Mouse (Mus musculus): ENCODE data around the gene Prc1. TPM values are rescaled to one million over a fixed set of nuclear protein-coding genes. Genes with fewer than 3 reads are reported as not detected.

Gene Prc1
- total RNA-seq, 1 experiment, result 91.0 TPM

DNA sequence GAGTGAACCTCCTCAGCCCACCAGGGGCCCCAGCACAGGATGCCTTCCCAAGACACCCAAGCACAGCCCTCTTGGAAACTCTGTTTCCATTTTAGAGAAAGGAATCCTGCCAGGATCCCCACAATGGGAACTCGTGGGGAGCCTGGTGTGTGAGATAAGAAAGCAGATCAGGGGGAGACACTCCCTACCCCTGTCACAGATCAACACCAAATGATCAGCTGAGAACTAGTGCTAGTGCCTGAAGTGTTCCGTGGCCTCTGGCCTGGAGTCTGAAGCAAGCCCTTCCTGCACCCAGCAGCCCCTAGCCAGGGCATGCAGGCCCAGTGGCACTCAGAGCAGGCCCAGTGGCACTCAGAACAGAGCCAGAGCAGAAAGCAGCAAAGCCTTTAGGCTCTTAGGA, 56.6 kb downstream of the Prc1 start:
- DNase-seq (ENCODE audit: low read depth, low spot score), result no peak
- in situ Hi-C loops (cut with MboI; ENCODE audit: low sequenced_read_pairs in 2 of 2, unreplicated experiment in 2 of 2), result no loop called here
- Histone ChIP-seq H3K4me1 (ENCODE audit: control insufficient read depth in 2 of 2, insufficient read depth in 2 of 2, low read length in 2 of 2, poor library complexity in 1 of 2) (peaks cover 0 to 14% of the 10 kb centered on the region in 2 experiments; a peak in 1 of 4 replicates), H3K9me3 (ENCODE audit: control insufficient read depth, insufficient read depth, low read depth, low read length) (no peaks in the 10 kb centered on the region), H3K27ac (ENCODE audit: insufficient read depth, low read depth, low read length, poor library complexity, severe bottlenecking) (no peak overlapping the region), H3K4me3 (ENCODE audit: insufficient read depth in 1 of 2, low read depth in 1 of 2, low read length in 2 of 2, poor library complexity in 1 of 2, severe bottlenecking in 1 of 2) (no peak overlapping the region), H3K9ac (ENCODE audit: insufficient read depth, low read depth, low read length, poor library complexity, severe bottlenecking) (no peak overlapping the region), H3K36me3 (ENCODE audit: control insufficient read depth, insufficient read depth, low read length, poor library complexity, severe bottlenecking) (peaks cover 6% of the 10 kb centered on the region; the same call in 1 of the 2 replicates)
- TF ChIP-seq ZNF384 (IDR thresholded peaks at IDR 0.05; ENCODE audit: low read depth, low read length) (no peak), CHD2 (IDR thresholded peaks at IDR 0.05; ENCODE audit: low read depth, low read length) (no peak), HCFC1 (IDR thresholded peaks at IDR 0.05; ENCODE audit: borderline replicate concordance, insufficient read depth, low read length) (no peak), ZC3H11A (IDR thresholded peaks at IDR 0.05; ENCODE audit: borderline replicate concordance, low read depth, low read length) (no peak), MAFK (IDR thresholded peaks at IDR 0.05; ENCODE audit: insufficient read depth, low read depth, low read length) (no peak)

DNA sequence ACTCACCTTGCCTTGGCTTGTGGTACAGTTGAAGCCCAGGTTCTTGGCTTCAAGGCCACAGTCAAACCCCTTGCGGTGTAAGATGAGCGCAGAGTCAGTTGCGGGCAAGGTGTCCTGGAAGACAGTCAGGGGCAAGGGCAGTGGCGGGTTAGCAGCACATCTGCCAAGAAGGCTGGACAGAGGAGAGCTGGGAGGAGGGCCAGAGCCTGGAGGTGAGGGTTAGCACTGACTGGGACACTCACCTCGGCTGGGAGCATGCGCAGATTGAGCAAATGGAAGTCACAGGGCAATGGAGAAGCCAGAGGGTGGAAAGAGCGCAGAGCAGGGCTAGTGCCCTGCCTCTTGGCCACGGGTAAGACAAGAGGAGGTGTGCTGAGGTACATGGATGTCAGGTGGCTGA, 58.7 kb downstream of the Prc1 start:
- peaks cover 0 to 11% of the 10 kb centered on the region in 2 experiments; a peak in 1 of 4 replicates for H3K4me1 ChIP-seq (ENCODE audit: control insufficient read depth in 2 of 2, insufficient read depth in 2 of 2, low read length in 2 of 2, poor library complexity in 1 of 2)
- H3K27ac ChIP-seq (ENCODE audit: insufficient read depth, low read depth, low read length, poor library complexity, severe bottlenecking), result no peak overlapping the region
- in situ Hi-C loops (cut with MboI; ENCODE audit: low sequenced_read_pairs in 2 of 2, unreplicated experiment in 2 of 2), result no loop called here
- no peak for TF ChIP-seq MAFK (IDR thresholded peaks at IDR 0.05; ENCODE audit: insufficient read depth, low read depth, low read length)
- no peak for TF ChIP-seq ZNF384 (IDR thresholded peaks at IDR 0.05; ENCODE audit: low read depth, low read length)
- TF ChIP-seq CHD2 (IDR thresholded peaks at IDR 0.05; ENCODE audit: low read depth, low read length), result no peak
- no peak for TF ChIP-seq ZC3H11A (IDR thresholded peaks at IDR 0.05; ENCODE audit: borderline replicate concordance, low read depth, low read length)
- no peak for TF ChIP-seq HCFC1 (IDR thresholded peaks at IDR 0.05; ENCODE audit: borderline replicate concordance, insufficient read depth, low read length)
- no peak overlapping the region for H3K4me3 ChIP-seq (ENCODE audit: insufficient read depth in 1 of 2, low read depth in 1 of 2, low read length in 2 of 2, poor library complexity in 1 of 2, severe bottlenecking in 1 of 2)
- no peak for DNase-seq (ENCODE audit: low read depth, low spot score)
- H3K9me3 ChIP-seq (ENCODE audit: control insufficient read depth, insufficient read depth, low read depth, low read length), result no peaks in the 10 kb centered on the region
- H3K9ac ChIP-seq (ENCODE audit: insufficient read depth, low read depth, low read length, poor library complexity, severe bottlenecking), result no peak overlapping the region
- H3K36me3 ChIP-seq (ENCODE audit: control insufficient read depth, insufficient read depth, low read length, poor library complexity, severe bottlenecking), result peaks cover 6% of the 10 kb centered on the region; the same call in 1 of the 2 replicates

- no peak for DNase-seq (ENCODE audit: low read depth, low spot score)
- Histone ChIP-seq H3K4me1 (ENCODE audit: control insufficient read depth in 2 of 2, insufficient read depth in 2 of 2, low read length in 2 of 2, poor library complexity in 1 of 2) (peaks cover 1 to 13% of the 10 kb centered on the region in 2 experiments; a peak in 1 of 4 replicates), H3K36me3 (ENCODE audit: control insufficient read depth, insufficient read depth, low read length, poor library complexity, severe bottlenecking) (peaks cover 8% of the 10 kb centered on the region; the same call in 1 of the 2 replicates), H3K4me3 (ENCODE audit: insufficient read depth in 1 of 2, low read depth in 1 of 2, low read length in 2 of 2, poor library complexity in 1 of 2, severe bottlenecking in 1 of 2) (no peak overlapping the region), H3K9ac (ENCODE audit: insufficient read depth, low read depth, low read length, poor library complexity, severe bottlenecking) (no peak overlapping the region), H3K27ac (ENCODE audit: insufficient read depth, low read depth, low read length, poor library complexity, severe bottlenecking) (no peak overlapping the region), H3K9me3 (ENCODE audit: control insufficient read depth, insufficient read depth, low read depth, low read length) (no peaks in the 10 kb centered on the region)
- no peak for TF ChIP-seq HCFC1 (IDR thresholded peaks at IDR 0.05; ENCODE audit: borderline replicate concordance, insufficient read depth, low read length)
- no peak for TF ChIP-seq ZC3H11A (IDR thresholded peaks at IDR 0.05; ENCODE audit: borderline replicate concordance, low read depth, low read length)
- TF ChIP-seq ZNF384 (IDR thresholded peaks at IDR 0.05; ENCODE audit: low read depth, low read length), result no peak
- no peak for TF ChIP-seq MAFK (IDR thresholded peaks at IDR 0.05; ENCODE audit: insufficient read depth, low read depth, low read length)
- TF ChIP-seq CHD2 (IDR thresholded peaks at IDR 0.05; ENCODE audit: low read depth, low read length), result no peak
- in situ Hi-C loops (cut with MboI; ENCODE audit: low sequenced_read_pairs in 2 of 2, unreplicated experiment in 2 of 2), result no loop called here
Measured at GRCm38 (mm10) chr7:80356351-80356750, 62.1 kb downstream of the Prc1 start.

- Histone ChIP-seq H3K4me3 (ENCODE audit: insufficient read depth in 1 of 2, low read depth in 1 of 2, low read length in 2 of 2, poor library complexity in 1 of 2, severe bottlenecking in 1 of 2) (no peak overlapping the region), H3K4me1 (ENCODE audit: control insufficient read depth in 2 of 2, insufficient read depth in 2 of 2, low read length in 2 of 2, poor library complexity in 1 of 2) (peaks cover 1 to 11% of the 10 kb centered on the region in 2 experiments; a peak in 1 of 4 replicates), H3K36me3 (ENCODE audit: control insufficient read depth, insufficient read depth, low read length, poor library complexity, severe bottlenecking) (peaks cover 9% of the 10 kb centered on the region; the same call in 1 of the 2 replicates), H3K9ac (ENCODE audit: insufficient read depth, low read depth, low read length, poor library complexity, severe bottlenecking) (no peak overlapping the region), H3K27ac (ENCODE audit: insufficient read depth, low read depth, low read length, poor library complexity, severe bottlenecking) (no peak overlapping the region), H3K9me3 (ENCODE audit: control insufficient read depth, insufficient read depth, low read depth, low read length) (no peaks in the 10 kb centered on the region)
- no peak for TF ChIP-seq MAFK (IDR thresholded peaks at IDR 0.05; ENCODE audit: insufficient read depth, low read depth, low read length)
- TF ChIP-seq ZC3H11A (IDR thresholded peaks at IDR 0.05; ENCODE audit: borderline replicate concordance, low read depth, low read length), result no peak
- no peak for TF ChIP-seq ZNF384 (IDR thresholded peaks at IDR 0.05; ENCODE audit: low read depth, low read length)
- TF ChIP-seq HCFC1 (IDR thresholded peaks at IDR 0.05; ENCODE audit: borderline replicate concordance, insufficient read depth, low read length), result no peak
- no peak for TF ChIP-seq CHD2 (IDR thresholded peaks at IDR 0.05; ENCODE audit: low read depth, low read length)
- in situ Hi-C loops (cut with MboI; ENCODE audit: low sequenced_read_pairs in 2 of 2, unreplicated experiment in 2 of 2), result no loop called here
- DNase-seq (ENCODE audit: low read depth, low spot score), result no peak
Measured at GRCm38 (mm10) chr7:80357156-80357555, 62.9 kb downstream of the Prc1 start.
